Mouse (Mus musculus) gastrocnemius, postnatal 14 days (tissue): ENCODE measurements around the gene Pop5. TPM values are rescaled to one million over a fixed set of nuclear protein-coding genes. Genes with fewer than 3 reads are reported as not detected.

Source experiments
- DNase-seq: peaks from one replicate; pipeline ENCODE4 v3.0.0; 2021; ENCODE audit warnings: mixed read lengths
- intact Hi-C: fragments of 180-260 bp; cut with DNase I; formaldehyde crosslinking; loops from one replicate; pipeline ENCODE4 v1.15.1; 2025; ENCODE audit warnings: low total_unique reads
- total RNA-seq, 2 experiments: library from RNA; stranded (reverse); gene quantifications; 2 replicates each; pipeline ENCODE4 v1.2.3; 2021

The Pop5 gene
- total RNA-seq, 2 experiments from 2014 or later = 24.0 to 25.4 TPM

GRCm38 (mm10) chr5:115212451-115212850 lies 23.2 kb upstream of the Pop5 start:
- DNase-seq = no peak
- intact Hi-C loops = no loop called here

GRCm38 (mm10) chr5:115212861-115213260 lies 22.8 kb upstream of the Pop5 start:
- no peak for DNase-seq
- intact Hi-C loops = no loop called here

GRCm38 (mm10) chr5:115214864-115215263 lies 20.8 kb upstream of the Pop5 start:
- intact Hi-C loops = no loop called here
- DNase-seq = no peak

- no peak for DNase-seq
- intact Hi-C loops = no loop called here
These were observed 20.1 kb upstream of the Pop5 start for GRCm38 (mm10) chr5:115215273-115216185.

GRCm38 (mm10) chr5:115217998-115218397 lies 17.6 kb upstream of the Pop5 start:
- intact Hi-C loops = no loop called here
- no peak for DNase-seq

- DNase-seq = no peak
- intact Hi-C loops = loop anchor here (10.0 kb wide), 1 partner anchor 236 kb away; no protein-coding TSS in a partner anchor
These were observed 14.6 kb upstream of the Pop5 start for GRCm38 (mm10) chr5:115220931-115221640.

GRCm38 (mm10) chr5:115222485-115222884 lies 13.2 kb upstream of the Pop5 start:
- DNase-seq = no peak
- intact Hi-C loops = loop anchor here (10.0 kb wide), 1 partner anchor 238 kb away; no protein-coding TSS in a partner anchor

GRCm38 (mm10) chr5:115230830-115231551 lies 4.6 kb upstream of the Pop5 start:
- intact Hi-C loops = loop anchor here (10.0 kb wide), 1 partner anchor 106 kb away; no protein-coding TSS in a partner anchor
- no peak for DNase-seq

GRCm38 (mm10) chr5:115231552-115232120 lies 4.0 kb upstream of the Pop5 start:
- intact Hi-C loops = loop anchor here (10.0 kb wide), 1 partner anchor 107 kb away; no protein-coding TSS in a partner anchor
- no peak for DNase-seq

- intact Hi-C loops = loop anchor here (10.0 kb wide), 1 partner anchor 108 kb away; no protein-coding TSS in a partner anchor
- DNase-seq = no peak
These were observed 3.1 kb upstream of the Pop5 start for GRCm38 (mm10) chr5:115232516-115232915.

- DNase-seq = no peak
- intact Hi-C loops = loop anchor here (10.0 kb wide), 1 partner anchor 108 kb away; no protein-coding TSS in a partner anchor
These were observed 2.4 kb upstream of the Pop5 start for GRCm38 (mm10) chr5:115233031-115233780.

GRCm38 (mm10) chr5:115234519-115234918 lies 1.1 kb upstream of the Pop5 start:
- intact Hi-C loops = loop anchor here (2.0 to 10.0 kb wide), 2 partner anchors 48 to 110 kb away; no protein-coding TSS in a partner anchor
- no peak for DNase-seq

GRCm38 (mm10) chr5:115235323-115235771 lies 289 bp upstream of the Pop5 start:
- peak; percentile 58 for DNase-seq
- intact Hi-C loops = loop anchor here (2.0 to 10.0 kb wide), 2 partner anchors 49 to 111 kb away; no protein-coding TSS in a partner anchor

GRCm38 (mm10) chr5:115237803-115238728 lies 2.4 kb downstream of the Pop5 start:
- DNase-seq = peak; percentile 92
- intact Hi-C loops = loop anchor here (10.0 kb wide), 1 partner anchor 113 kb away; no protein-coding TSS in a partner anchor

GRCm38 (mm10) chr5:115238729-115239195 lies 3.1 kb downstream of the Pop5 start:
- DNase-seq = no peak
- intact Hi-C loops = loop anchor here (10.0 kb wide), 1 partner anchor 114 kb away; no protein-coding TSS in a partner anchor

GRCm38 (mm10) chr5:115240191-115240590 lies 4.6 kb downstream of the Pop5 start:
- intact Hi-C loops = no loop called here
- no peak for DNase-seq

GRCm38 (mm10) chr5:115255472-115255871 lies 19.8 kb downstream of the Pop5 start:
- intact Hi-C loops = no loop called here

More at GRCm38 (mm10) chr5:115255472-115255871, 19.8 kb downstream of the Pop5 start:
- no peak for DNase-seq
